Mouse (Mus musculus) megakaryocyte-erythroid progenitor cell, adult 5 weeks (primary cell): ENCODE data around the gene Specc1l. TPM values are rescaled to one million over a fixed set of nuclear protein-coding genes. Genes with fewer than 3 reads are reported as not detected.

Experiments
- polyA plus RNA-seq: library from polyadenylated mRNA; stranded (reverse); fragments of >175 nt; gene quantifications from 2 replicates; pipeline ENCODE4 v1.2.3, GENCODE M21; 2012

Specc1l gene
- polyA plus RNA-seq = 8.3 and 10.5 TPM in 2 replicates

DNA sequence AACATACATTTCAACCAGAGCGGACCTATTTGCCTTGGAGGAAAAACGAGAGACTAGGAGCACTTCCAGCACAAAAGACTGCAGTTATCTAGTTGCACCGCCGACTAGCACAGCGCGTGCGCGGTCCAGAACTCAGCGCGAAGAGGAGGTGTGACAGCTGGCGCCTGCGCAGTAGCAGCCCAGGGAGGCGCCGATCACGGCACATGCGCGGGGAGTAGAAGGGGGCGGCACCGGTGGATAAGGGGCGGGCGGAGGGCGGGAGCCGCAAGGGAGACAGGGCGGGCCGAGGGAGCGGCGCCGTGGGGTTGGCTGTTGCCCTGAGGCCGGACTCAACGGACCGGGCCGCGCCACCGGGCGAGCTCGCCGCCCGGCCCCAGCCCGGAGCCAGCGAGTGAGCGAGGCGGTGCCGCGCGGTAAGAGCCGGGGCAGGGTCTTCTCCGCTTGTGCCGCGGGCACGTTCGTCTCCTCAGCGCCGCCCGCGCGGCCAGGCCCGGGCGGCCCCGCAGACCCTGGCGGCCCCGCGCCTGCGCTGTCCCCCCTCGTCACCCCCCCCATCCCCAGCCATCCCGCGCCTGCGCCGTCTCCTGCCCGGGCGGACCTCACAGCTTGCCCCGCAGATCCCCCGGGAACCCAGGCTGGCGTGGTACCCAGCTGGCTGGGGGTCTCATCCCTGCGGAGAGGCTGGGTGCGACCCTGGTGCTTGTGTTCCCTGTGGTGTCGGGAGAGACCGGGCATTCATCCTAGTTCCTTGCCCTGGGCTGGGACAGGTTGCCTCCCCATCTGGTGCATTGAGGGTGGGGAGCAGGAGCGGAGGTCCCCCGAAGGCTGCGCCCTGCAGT is at the start of gene Specc1l:
TSS of gene Specc1l (plus strand) at position 267 of the 839 bp plus-strand sequence.

DNA sequence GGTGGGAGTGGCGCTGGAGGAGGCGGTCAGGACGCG is 104.8 kb downstream of the Specc1l start, which contains the start of gene Adora2a:
TSS of gene Adora2a (plus strand) at position 6 of the 36 bp plus-strand sequence.

Other genes with a start within 250 kb of the Specc1l start
- gene Gnaz, start 244.9 kb upstream of the Specc1l start, polyA plus RNA-seq = 4.3 and 5.0 TPM in 2 replicates
- not detected in 2 replicates for gene Rsph14, start 179.5 kb upstream of the Specc1l start, polyA plus RNA-seq
- gene Rab36, start 175.0 kb upstream of the Specc1l start, polyA plus RNA-seq = 0.53 and 1.1 TPM in 2 replicates
- gene Bcr, start 151.5 kb upstream of the Specc1l start, polyA plus RNA-seq = 26.3 and 31.3 TPM in 2 replicates
- gene Adora2a, start 104.8 kb downstream of the Specc1l start, polyA plus RNA-seq = 4.6 and 7.1 TPM in 2 replicates
- 0.35 and 0.75 TPM in 2 replicates for gene Upb1, start 189.0 kb downstream of the Specc1l start, polyA plus RNA-seq